Mouse (Mus musculus) heart, postnatal 0 days (tissue): ENCODE measurements around the gene Grm4.

Experiments
- CTCF ChIP-seq: IDR thresholded peaks from 2 replicates; pipeline ENCODE4 v1.5.1; 2016; ENCODE audit warnings: antibody characterized with exemption, control low read depth, low read depth
- EP300 ChIP-seq: IDR thresholded peaks from 2 replicates; pipeline ENCODE4 v1.6.1; 2016; ENCODE audit warnings: antibody characterized with exemption, low read depth

GRCm38 (mm10) chr17:27541984-27542383 lies 20.8 kb upstream of the Grm4 start:
- no peak for TF ChIP-seq CTCF
- no peak for TF ChIP-seq EP300
